Mouse (Mus musculus): ENCODE measurements around the gene Tcf23.
"Not testable (repeated sequence)": the region's sequence is repeated elsewhere in the genome, so short reads cannot be mapped to it uniquely, and the experiment has no call there.

Tcf23 gene

DNA sequence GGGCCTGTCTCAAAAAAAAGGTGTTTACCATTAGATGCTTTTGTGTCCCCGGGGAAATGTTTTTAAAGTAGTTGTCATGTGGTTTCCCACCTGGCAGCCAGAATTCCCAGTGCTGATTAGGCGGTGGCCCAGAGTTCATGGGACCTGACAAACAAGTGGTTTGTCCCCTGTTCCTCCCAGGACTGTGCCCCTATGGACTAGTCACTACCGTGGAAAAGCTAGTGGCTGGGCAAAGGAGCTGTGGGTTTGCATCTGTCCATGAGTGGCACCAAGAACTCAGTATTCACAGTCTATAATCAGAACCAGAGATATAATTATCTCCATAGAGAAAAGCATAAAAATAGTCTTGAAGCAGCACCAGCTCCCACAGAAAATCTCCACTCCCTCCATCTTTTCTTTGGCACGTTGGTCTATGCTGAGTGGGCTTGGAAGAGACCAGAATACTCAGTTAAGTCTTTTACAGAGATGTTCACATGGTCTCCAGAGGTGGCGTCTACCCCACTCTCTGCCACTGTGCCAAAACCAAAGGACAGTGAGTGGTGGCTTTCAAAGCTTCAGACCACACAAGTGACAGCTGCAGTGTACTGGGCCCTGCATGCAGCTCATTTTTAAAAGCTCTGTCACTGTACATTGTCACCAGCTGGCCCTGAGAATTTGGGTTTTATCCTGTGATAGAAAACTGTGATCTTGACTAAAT lies 24.7 kb downstream of the Tcf23 start:
- in situ Hi-C loops (cut with MboI; ENCODE audit: unreplicated experiment in 2 of 2) = no loop called here

GRCm38 (mm10) chr5:30994074-30994473 lies 25.6 kb downstream of the Tcf23 start:
- in situ Hi-C loops (cut with MboI; ENCODE audit: unreplicated experiment in 2 of 2) = no loop called here

GRCm38 (mm10) chr5:30994910-30995635 lies 26.6 kb downstream of the Tcf23 start:
- in situ Hi-C loops (cut with MboI; ENCODE audit: unreplicated experiment in 2 of 2) = no loop called here

- in situ Hi-C loops (cut with MboI; ENCODE audit: unreplicated experiment in 2 of 2) = no loop called here
These were observed 29.8 kb downstream of the Tcf23 start for GRCm38 (mm10) chr5:30998306-30998705.

GRCm38 (mm10) chr5:30999324-30999723 lies 30.9 kb downstream of the Tcf23 start:
- in situ Hi-C loops (cut with MboI; ENCODE audit: unreplicated experiment in 2 of 2) = no loop called here

DNA sequence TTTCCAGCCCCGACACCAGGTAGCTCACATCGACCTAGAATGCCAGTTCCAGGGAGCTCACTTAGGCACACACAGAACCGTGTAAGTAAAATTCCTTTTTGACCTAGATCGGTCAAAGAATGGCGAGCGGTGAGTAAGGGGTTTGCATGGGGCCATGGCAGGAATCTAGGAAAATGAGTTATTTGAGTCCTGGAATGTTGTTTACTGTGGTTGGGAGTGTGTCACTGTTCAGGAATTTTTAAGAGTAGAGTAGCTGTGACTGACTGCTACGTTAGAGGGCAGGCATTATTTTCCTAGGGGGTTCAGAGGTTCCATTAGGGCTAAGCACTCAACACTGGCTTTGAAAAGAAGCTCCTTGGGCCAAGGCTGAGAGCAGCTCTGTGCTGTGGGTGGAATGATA lies 31.7 kb downstream of the Tcf23 start:
- in situ Hi-C loops (cut with MboI; ENCODE audit: unreplicated experiment in 2 of 2) = loop anchor here (5.0 to 10.0 kb wide), 4 partner anchors 68 to 293 kb away; partner anchors contain the start of genes Dnajc5g (in 1 of the 2) and Slc30a3 (in 1 of the 2)

- in situ Hi-C loops (cut with MboI; ENCODE audit: unreplicated experiment in 2 of 2) = loop anchor here (5.0 to 10.0 kb wide), 4 partner anchors 69 to 294 kb away; partner anchors contain the start of genes Dnajc5g (in 1 of the 2) and Slc30a3 (in 1 of the 2)
These were observed 32.5 kb downstream of the Tcf23 start for GRCm38 (mm10) chr5:31000993-31001392.

- in situ Hi-C loops (cut with MboI; ENCODE audit: unreplicated experiment in 2 of 2) = loop anchor here (5.0 to 10.0 kb wide), 4 partner anchors 69 to 294 kb away; partner anchors contain the start of genes Dnajc5g (in 1 of the 2) and Slc30a3 (in 1 of the 2)
These were observed 33.1 kb downstream of the Tcf23 start for GRCm38 (mm10) chr5:31001560-31001959.

DNA sequence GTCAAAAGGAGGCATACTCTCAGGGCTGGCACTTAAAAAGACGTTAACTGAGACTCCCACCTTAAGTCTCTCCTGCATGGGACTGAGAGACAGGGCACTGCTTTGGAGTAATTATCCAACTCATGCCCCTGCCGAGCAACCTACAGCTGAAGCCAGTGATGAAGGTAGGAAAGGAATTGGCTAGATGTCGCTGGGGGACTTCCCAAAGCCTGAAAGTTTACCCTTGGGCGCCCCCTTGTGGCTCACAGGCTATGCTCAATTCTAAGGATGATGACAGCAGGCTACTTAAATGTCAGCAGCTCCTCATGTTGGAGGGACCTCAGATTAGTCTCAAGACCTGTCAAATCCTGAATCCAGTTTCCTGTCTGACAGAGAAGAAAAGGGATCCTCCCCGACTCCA lies 35.7 kb downstream of the Tcf23 start:
- in situ Hi-C loops (cut with MboI; ENCODE audit: unreplicated experiment in 2 of 2) = loop anchor here (5.0 to 10.0 kb wide), 4 partner anchors 72 to 297 kb away; partner anchors contain the start of genes Dnajc5g (in 1 of the 2) and Slc30a3 (in 1 of the 2)

DNA sequence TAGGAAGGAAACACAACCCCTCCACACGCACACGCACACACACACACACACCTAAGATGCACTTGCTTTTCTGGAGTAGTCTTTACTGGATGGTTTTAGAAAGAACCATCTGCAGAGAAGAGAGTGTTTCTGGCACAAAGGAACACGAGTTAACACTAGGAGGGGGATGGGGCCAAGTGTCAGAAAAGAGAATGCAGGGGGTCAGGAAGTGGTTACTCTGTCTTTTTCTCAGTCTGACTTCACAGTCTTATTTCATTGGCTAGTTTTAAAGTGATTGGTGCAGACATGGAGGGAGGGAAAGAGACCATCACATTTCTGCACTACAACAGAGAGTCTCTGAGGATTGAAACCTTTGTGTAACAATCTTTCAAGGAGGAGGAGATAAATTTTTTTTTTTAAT lies 44.3 kb downstream of the Tcf23 start:
- in situ Hi-C loops (cut with MboI; ENCODE audit: unreplicated experiment in 2 of 2) = no loop called here

- in situ Hi-C loops (cut with MboI; ENCODE audit: unreplicated experiment in 2 of 2) = no loop called here
These were observed 47.5 kb downstream of the Tcf23 start for GRCm38 (mm10) chr5:31015913-31016312.

GRCm38 (mm10) chr5:31021790-31022189 lies 53.3 kb downstream of the Tcf23 start:
- in situ Hi-C loops (cut with MboI; ENCODE audit: unreplicated experiment in 2 of 2) = not testable (repeated sequence)

DNA sequence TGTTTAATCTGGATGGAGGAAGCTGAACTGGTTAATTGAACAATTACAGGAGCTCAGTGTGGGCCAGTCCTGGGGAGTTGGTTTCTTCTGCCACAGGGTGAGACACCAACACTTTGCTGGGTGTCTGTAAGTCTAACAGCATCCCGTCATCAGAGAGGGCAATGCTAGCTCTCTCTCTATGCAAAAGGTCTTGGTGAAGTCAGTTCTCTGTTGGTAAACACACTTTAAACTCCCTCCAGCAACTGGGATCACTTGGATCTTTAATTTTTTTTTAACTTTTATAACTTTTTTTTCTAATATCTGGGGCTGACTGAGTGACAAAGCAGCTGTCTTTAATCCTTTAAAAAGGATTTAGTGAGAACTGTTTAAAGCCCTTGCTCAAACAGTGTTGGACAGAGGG lies 54.2 kb downstream of the Tcf23 start:
- in situ Hi-C loops (cut with MboI; ENCODE audit: unreplicated experiment in 2 of 2) = no loop called here

DNA sequence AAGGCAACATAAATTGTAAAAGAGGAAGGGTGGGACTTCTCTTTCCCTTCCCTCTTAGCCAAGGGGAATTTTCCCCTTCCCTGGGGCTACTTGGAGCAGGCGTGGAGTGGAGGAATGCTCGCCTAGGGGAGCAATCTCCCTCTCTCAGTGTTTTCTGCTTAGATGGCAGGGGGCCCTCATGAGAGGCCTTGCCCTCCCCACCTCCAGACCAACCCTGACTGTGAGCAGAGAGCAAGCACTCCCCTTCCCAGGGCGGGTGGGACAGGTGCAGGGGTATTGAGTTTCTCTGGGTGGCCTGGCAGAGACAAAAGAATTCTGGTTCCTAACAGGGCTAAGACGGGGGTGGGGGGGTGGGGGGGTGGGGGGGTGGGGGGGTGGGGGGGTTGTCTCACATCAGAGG lies 54.8 kb downstream of the Tcf23 start:
- in situ Hi-C loops (cut with MboI; ENCODE audit: unreplicated experiment in 2 of 2) = no loop called here

DNA sequence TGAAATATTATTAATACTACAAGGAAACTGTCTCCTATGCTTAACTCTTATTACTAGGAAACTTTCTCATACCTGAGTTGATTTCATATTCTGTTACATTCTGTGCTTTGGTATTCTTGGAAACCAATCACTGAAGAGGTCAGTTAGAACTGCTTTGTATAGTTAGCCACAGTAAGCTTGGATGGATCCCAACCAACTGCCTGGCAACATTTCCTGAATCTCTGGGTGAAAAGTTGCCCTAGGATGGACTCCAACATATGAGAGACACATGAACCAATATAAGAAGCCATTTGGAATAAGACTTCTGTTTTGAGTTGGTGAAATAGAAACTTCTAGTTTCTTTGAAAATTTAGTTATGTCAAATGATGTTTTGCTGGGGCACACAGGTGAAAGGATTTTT lies 56.2 kb downstream of the Tcf23 start:
- in situ Hi-C loops (cut with MboI; ENCODE audit: unreplicated experiment in 2 of 2) = no loop called here
